Mouse (Mus musculus) adrenal gland, adult 2 months (tissue): ENCODE results near the gene Ggnbp2. TPM values are rescaled to one million over a fixed set of nuclear protein-coding genes. Genes with fewer than 3 reads are reported as not detected.

Experiments used
- DNase-seq: peaks from one replicate; pipeline ENCODE4 v3.0.0; 2021
- long read RNA-seq: library from polyadenylated mRNA; stranded (forward); transcript quantifications from one replicate; pipeline ENCODE4 v2.0.0, GENCODE M21; 2021
- polyA plus RNA-seq: library from polyadenylated mRNA; depleted of rRNA; stranded (reverse); fragments of >200 nt; gene quantifications from 2 replicates; pipeline ENCODE4 v1.2.3, GENCODE M21; 2012; rRNA removed
- total RNA-seq, 2 experiments: library from RNA; stranded (reverse); gene quantifications; 2 replicates each; pipeline ENCODE4 v1.2.3; 2021

The Ggnbp2 gene
- 10 to 100 TPM; 67.1 to 87.0 TPM for total RNA-seq
- polyA plus RNA-seq, result 7.5 and 8.2 TPM in 2 replicates
- long read RNA-seq, transcript Ggnbp2-203 (14 exons, 3,034 nt), result minor isoform, 7 of 71 reads
- long read RNA-seq, transcript Ggnbp2-211 (14 exons, 3,056 nt), result minor isoform, 5 of 71 reads
- long read RNA-seq, transcript Ggnbp2-206 (13 exons, 2,528 nt), result major isoform, 12 of 71 reads
- long read RNA-seq, partial matches to known transcripts, result 32 of 71 reads
- long read RNA-seq, other reads (novel, unspliced or antisense), result 15 of 71 reads

GRCm38 (mm10) chr11:84870337-84871043, at the start of gene Ggnbp2:
Ggnbp2 (minus strand) TSS chr11:84870817.
- DNase-seq, result peak; percentile 95

- no peak for DNase-seq
Measured at GRCm38 (mm10) chr11:84919951-84920350, 49.3 kb upstream of the Ggnbp2 start.

GRCm38 (mm10) chr11:84919276-84919675, 48.7 kb upstream of the Ggnbp2 start:
- peak; percentile 19 for DNase-seq

- peak; percentile 77 for DNase-seq
Measured at GRCm38 (mm10) chr11:84918425-84918824, 47.8 kb upstream of the Ggnbp2 start.

GRCm38 (mm10) chr11:84916703-84917300, 46.2 kb upstream of the Ggnbp2 start:
- DNase-seq, result no peak

- peak; percentile 87 for DNase-seq
Measured at GRCm38 (mm10) chr11:84916053-84916702, 45.6 kb upstream of the Ggnbp2 start, which contains the start of gene Znhit3. Znhit3 (minus strand) TSS chr11:84916366.

- no peak for DNase-seq
Measured at GRCm38 (mm10) chr11:84914673-84915072, 44.1 kb upstream of the Ggnbp2 start.

GRCm38 (mm10) chr11:84910411-84910810, 39.8 kb upstream of the Ggnbp2 start:
- peak; percentile 11 for DNase-seq

- DNase-seq, result no peak
Measured at GRCm38 (mm10) chr11:84908480-84908879, 37.9 kb upstream of the Ggnbp2 start.

GRCm38 (mm10) chr11:84907081-84907480, 36.5 kb upstream of the Ggnbp2 start:
- DNase-seq, result no peak

GRCm38 (mm10) chr11:84904597-84905144, 34.1 kb upstream of the Ggnbp2 start:
- no peak for DNase-seq

- no peak for DNase-seq
Measured at GRCm38 (mm10) chr11:84893113-84893512, 22.5 kb upstream of the Ggnbp2 start.

GRCm38 (mm10) chr11:84891705-84892104, 21.1 kb upstream of the Ggnbp2 start:
- DNase-seq, result no peak

GRCm38 (mm10) chr11:84889492-84889891, 18.9 kb upstream of the Ggnbp2 start:
- no peak for DNase-seq

GRCm38 (mm10) chr11:84888025-84888424, 17.4 kb upstream of the Ggnbp2 start:
- no peak for DNase-seq

- no peak for DNase-seq
Measured at GRCm38 (mm10) chr11:84886767-84887511, 16.3 kb upstream of the Ggnbp2 start.

- DNase-seq, result no peak
Measured at GRCm38 (mm10) chr11:84886236-84886635, 15.6 kb upstream of the Ggnbp2 start.

GRCm38 (mm10) chr11:84885238-84885637, 14.6 kb upstream of the Ggnbp2 start:
- DNase-seq, result no peak

- no peak for DNase-seq
Measured at GRCm38 (mm10) chr11:84882346-84882745, 11.7 kb upstream of the Ggnbp2 start.

GRCm38 (mm10) chr11:84880971-84881370, 10.4 kb upstream of the Ggnbp2 start:
- no peak for DNase-seq

GRCm38 (mm10) chr11:84880465-84880961, 9.9 kb upstream of the Ggnbp2 start:
- peak; percentile 75 for DNase-seq
